Mouse (Mus musculus) heart, postnatal 36 days (tissue): ENCODE measurements around the gene Nop9. TPM values are rescaled to one million over a fixed set of nuclear protein-coding genes. Genes with fewer than 3 reads are reported as not detected.

Experiments
- DNase-seq, 2 experiments: peaks; one replicate each; pipeline ENCODE4 v3.0.0; 2021 to 2022
- intact Hi-C: fragments of 180-260 bp; cut with DNase I; formaldehyde crosslinking; loops from one replicate; pipeline ENCODE4 v1.15.1; 2025
- total RNA-seq, 2 experiments: library from RNA; stranded (reverse); gene quantifications; 2 replicates each; pipeline ENCODE4 v1.2.3; 2021

Nop9 gene
- 10 to 100 TPM in 1 of 2 experiments, 1 to 10 TPM in 1; 8.4 to 12.8 TPM for total RNA-seq

DNA sequence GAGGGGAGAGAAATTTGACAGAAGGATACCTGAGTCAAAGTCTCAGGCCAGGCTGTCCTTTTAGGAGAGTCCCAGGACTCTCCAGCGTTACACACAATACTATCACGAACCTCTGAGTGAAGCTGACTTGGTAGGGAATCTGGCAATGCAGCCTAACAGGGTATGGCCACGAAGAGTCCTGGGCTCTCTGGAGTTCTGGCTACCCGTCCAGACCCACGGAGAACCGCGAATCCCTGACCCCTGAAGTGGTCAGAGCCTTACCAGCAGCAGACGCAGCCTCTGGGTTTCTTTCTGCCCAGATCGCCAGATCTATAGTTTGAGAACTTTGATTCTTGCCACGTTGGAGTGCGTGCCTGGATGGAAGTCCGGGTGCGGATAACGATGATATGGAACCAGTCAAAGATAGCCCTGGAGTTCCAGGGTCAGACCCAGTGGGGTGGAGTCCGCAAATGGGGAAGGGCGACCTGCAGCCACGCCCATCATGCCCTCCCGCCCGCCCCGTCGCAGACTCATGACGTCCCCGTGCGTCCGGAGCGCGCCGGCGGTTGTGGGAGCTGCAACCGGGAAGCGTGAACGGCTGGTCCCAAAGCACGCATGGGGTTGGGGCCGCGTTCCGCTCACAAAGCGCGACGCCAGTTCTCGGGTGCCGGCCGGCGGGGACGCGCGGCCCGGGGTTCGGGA, at the start of gene Nop9, which contains the start of gene Dhrs1:
Nop9 (plus strand) TSS at position 514 of the 681 bp plus-strand sequence.
Dhrs1 (minus strand) TSS at position 511 of the 681 bp plus-strand sequence.
- intact Hi-C loops, result loop anchor here (5.0 kb wide), 1 partner anchor 248 kb away; no protein-coding TSS in a partner anchor
- peak; percentile 88 to 89 for DNase-seq

DNA sequence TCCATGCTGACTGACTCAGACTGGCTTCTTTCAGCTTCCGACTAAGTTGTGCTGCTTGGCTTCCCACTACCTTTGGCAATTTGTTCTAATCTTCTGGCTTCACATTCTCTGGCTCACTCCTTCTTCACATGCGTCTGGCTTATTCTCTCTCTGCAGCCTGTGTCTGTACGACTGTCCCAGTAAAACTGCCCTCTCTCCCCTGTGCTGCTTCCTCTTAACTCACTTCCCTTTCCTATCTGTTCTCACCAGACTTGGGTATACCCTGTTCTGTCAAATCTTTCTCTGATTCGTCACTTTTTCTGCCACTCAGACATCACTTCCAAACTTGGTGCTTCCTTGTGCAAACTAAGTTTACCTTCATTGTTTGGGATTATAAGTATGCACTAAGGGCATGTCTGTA, 48.3 kb upstream of the Nop9 start:
- intact Hi-C loops, result no loop called here

GRCm38 (mm10) chr14:55701131-55701530, 44.4 kb upstream of the Nop9 start:
- intact Hi-C loops, result no loop called here
- no peak for DNase-seq

More for the DNA sequence above, 48.3 kb upstream of the Nop9 start:
- no peak for DNase-seq

DNA sequence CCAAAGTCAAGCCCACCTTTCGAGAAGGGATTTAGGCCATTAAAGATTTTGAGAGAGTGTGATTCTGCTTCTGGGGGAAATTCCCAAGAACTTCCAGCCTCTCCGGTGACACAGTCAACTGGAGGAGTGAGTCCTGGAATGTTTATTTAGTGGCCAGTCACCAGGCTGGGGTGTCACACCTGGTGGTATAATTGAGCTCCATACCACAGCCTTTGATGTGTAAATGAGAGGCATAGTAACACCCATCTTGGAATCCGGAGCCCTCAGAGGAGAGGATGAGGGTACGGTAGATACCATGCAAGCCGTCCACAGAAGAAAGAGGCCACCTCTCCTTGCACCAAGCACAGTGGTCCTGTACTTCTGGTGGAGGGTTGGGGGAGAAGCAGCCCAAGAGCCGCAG, 42.7 kb upstream of the Nop9 start:
- intact Hi-C loops, result no loop called here
- no peak for DNase-seq

DNA sequence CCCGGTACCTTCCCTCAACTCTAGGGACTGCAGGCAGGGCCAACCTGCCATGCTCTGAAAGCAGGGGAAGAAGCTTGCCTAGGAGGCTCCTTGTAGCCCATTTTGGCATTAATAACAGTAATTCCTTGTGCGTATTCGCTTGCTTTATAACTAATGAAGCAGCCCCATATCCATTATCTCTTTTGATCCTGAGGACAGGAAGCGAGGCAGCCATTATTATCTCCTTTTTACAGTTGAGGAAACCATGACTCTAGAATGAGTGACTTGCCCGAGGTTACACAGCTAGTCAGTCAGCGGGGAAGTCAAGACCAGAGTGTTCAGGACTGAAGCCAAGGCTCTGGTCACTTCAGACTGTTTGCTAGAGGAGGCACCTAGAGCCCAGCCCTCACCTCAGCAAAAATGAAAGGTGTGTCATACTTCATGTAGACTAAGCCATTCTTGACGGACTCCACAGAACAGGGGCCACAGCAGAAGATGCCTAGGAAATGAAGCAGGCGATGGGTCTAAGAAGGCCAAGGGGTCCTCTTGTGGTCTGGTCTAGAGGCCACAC, 39.4 kb upstream of the Nop9 start:
- DNase-seq, result no peak
- intact Hi-C loops, result no loop called here

DNA sequence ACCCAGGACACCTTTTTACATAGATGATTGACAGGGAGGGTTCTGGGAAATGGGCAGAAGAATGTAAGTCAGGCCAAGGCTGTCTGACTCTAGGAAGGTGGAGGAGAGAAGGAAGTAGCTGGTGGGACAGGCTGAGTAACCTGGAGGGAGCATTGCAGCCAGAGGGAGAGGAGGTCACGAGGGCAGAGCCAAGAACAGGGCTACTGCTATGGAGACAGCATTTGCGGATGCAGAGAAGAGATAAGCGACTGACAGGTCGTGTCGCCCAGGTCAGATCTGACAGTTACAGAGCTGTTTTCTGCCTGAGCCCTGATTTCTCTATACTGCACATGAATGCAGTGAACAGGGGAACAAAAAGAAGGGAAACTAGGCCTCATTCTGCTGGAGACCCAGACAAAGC, 38.1 kb upstream of the Nop9 start:
- intact Hi-C loops, result no loop called here
- DNase-seq, result no peak

DNA sequence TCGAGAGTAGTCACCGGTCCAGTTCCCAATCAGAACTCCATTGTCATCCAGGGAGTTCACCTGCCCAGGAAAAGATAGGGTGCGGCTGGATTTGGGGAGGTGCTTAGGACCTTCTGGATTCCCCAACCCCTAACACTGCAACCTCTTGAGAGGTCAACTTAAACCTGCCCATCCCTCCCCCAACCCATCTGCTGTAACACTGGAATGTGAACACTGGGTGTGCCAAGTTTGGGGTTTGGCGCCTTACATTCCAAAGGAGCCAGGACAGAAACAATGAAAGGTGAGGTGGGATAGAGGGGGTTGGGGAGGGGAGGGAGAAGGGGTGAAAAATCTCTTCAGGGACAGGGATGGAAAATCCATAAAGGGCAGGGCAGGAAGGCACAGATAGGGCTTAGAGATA, 36.0 kb upstream of the Nop9 start:
- intact Hi-C loops, result no loop called here
- no peak for DNase-seq

GRCm38 (mm10) chr14:55711786-55712185, 33.7 kb upstream of the Nop9 start:
- intact Hi-C loops, result no loop called here
- no peak for DNase-seq

- intact Hi-C loops, result no loop called here
- peak in 1 of 2 experiments; percentile 43 for DNase-seq
Observed at GRCm38 (mm10) chr14:55713007-55713728, 32.3 kb upstream of the Nop9 start.

DNA sequence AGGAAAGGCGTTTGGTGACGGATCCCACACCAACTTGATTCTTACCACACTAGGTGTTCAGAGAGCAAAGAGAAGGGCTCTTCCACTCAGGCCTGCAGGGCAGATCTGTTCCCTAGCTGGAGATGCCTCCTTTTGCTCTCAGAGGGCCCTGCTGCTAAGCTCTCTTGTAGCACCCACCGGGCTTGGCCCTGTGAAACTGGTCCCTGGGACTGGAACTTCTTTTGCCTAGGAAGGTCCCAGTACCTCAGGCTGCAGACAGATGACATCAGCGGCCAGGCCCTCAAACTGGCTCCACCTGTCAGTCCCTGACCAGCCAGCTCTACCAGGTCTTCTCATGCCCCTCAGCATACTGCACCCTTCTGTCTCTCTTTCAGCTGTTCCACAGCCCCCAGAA, 31.8 kb upstream of the Nop9 start, which contains the start of gene Tgm1:
Tgm1 (minus strand) TSS at position 198 of the 394 bp plus-strand sequence.
- DNase-seq, result no peak
- intact Hi-C loops, result no loop called here

DNA sequence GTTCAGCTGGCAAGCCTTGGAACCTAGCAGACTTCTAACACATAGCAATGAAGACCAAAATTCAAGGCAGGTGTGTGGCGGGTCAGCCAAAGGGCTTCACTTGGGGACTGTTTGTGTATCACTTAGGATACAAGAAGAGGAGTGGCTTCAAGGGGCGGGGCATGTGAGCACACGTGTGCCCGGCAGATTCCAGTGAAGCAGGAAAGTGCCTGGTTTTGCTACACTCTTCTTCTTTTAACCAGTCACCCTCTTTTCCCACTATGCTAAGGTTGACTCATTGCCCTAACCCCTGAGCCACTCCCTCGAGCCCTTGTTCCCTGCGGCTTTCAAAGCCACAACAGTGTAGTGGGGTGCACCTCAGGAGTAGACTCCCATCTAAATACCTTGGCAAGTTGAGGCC, 30.6 kb upstream of the Nop9 start:
- no peak for DNase-seq
- intact Hi-C loops, result no loop called here

- DNase-seq, result no peak
- intact Hi-C loops, result no loop called here
Observed at GRCm38 (mm10) chr14:55716271-55716670, 29.2 kb upstream of the Nop9 start.

DNA sequence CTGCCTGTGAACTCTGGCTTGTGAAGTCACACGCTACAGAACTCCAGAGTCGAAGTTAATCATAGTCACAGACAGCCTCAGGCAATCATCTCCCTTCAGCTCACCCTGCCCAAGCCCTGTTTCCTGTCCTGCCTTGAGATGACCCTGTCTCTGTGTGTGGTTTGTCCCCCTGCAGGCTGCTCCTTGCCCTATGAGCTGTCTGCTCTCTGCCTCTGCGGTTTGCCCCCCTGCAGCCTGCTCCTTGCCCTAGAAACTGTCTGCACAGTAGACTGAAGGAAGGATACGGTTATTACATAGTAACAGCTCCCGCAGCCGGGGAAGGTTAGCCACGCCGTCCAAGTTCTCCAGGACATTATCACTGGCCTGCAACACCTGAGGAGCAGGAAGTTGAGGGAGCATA, 28.6 kb upstream of the Nop9 start:
- DNase-seq, result no peak
- intact Hi-C loops, result no loop called here

DNA sequence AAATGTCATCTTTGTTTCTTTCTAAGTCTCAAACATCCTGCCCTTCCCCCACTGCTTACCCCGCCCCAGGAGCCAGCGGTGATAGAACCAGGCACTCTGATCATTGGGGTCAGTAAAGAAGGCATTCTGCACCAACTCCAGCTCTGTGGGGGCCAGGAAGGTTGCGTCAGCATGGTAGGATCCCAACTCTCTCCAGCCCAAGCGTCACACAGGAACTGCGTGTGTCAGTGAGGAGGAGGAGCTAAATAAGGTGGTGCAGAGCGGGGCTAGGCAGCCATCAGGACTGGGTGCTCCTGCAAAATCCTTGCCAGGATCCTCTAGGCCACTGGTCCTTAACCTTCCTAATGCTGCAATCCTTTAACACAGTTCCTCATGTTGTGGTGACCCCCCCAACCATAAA, 25.8 kb upstream of the Nop9 start:
- no peak for DNase-seq
- intact Hi-C loops, result loop anchor here (5.0 kb wide), 1 partner anchor 82 kb away; the partner anchor contains the start of genes Gm49378 and Ipo4

DNA sequence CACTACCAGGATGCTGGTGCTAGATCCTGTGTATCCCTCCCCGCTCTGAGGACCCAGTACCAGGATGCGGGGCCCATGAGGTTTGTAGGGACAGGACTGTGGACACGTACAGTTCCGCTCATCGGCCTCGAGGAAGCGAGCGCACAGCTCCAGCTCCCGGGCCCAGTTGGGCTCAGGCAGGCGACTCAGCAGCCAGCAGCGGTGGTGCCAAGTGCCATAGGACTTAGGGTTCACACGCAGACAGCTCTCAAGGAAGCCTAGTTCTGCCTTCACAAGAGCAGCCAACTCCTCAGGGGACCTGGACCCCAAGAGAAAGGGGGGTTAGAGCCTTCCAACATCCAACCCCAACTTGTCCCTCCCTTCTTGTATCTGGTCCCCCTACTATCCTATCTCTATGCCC, 24.8 kb upstream of the Nop9 start:
- intact Hi-C loops, result loop anchor here (5.0 kb wide), 1 partner anchor 83 kb away; the partner anchor contains the start of genes Gm49378 and Ipo4

DNA sequence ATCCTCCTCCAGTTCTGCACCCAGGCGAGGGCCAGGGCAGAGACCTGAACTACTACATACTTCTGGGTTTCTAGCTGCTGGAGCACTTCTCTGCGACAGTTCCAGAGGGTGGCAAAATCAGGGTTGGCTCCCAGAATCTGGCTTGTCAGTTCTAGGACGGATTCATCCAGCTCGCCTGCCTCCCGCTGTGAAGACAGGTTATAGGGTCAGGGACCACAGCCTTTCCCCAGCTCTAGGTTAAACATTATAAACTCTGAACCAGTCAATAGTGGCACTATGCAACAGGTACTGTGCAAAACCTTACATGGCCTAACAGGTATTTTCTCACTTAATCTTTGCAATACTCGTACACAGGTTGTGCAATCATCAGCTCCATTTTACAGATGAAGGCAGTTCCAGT, 24.4 kb upstream of the Nop9 start:
- intact Hi-C loops, result loop anchor here (5.0 kb wide), 1 partner anchor 84 kb away; the partner anchor contains the start of genes Gm49378 and Ipo4
- DNase-seq, result no peak

More for the DNA sequence above, 24.8 kb upstream of the Nop9 start:
- DNase-seq, result no peak

GRCm38 (mm10) chr14:55721700-55722437, 23.6 kb upstream of the Nop9 start, which contains the start of gene Rabggta:
TSS of gene Rabggta (minus strand) at chr14:55722263.
- DNase-seq, result peak; percentile 91
- intact Hi-C loops, result loop anchor here (1.0 to 5.0 kb wide), 2 partner anchors 40 to 85 kb away; partner anchors contain the start of genes Gm49378 and Ipo4

GRCm38 (mm10) chr14:55722438-55722945, 23.0 kb upstream of the Nop9 start:
- intact Hi-C loops, result loop anchor here (1.0 to 5.0 kb wide), 2 partner anchors 40 to 85 kb away; partner anchors contain the start of genes Gm49378 and Ipo4
- no peak for DNase-seq

GRCm38 (mm10) chr14:55723433-55723832, 22.1 kb upstream of the Nop9 start:
- intact Hi-C loops, result loop anchor here (5.0 kb wide), 1 partner anchor 86 kb away; the partner anchor contains the start of genes Gm49378 and Ipo4
- DNase-seq, result no peak

DNA sequence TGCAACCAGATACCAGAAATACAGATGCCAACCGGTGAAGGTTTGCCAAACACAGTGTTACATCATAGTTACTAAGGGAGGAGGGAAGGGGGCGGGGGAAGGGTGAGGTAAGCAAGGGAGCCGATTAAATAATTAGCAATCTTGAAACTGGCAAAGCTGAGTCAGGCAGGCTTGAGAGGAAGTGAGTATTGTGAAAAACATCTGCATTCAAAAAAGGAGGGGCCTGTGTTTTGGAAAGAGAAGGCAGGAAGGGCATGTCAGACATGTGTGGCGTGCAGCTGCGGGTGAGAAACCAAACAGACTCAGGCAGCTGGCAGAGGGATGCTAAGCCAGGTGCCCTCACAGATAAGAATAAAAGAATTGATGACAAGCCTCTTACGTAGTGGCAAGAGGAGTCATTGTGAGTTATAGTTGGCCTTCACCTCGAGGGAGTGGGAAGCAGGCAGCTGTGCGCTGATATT, 21.1 kb upstream of the Nop9 start:
- intact Hi-C loops, result loop anchor here (2.0 to 5.0 kb wide), 2 partner anchors 18 to 87 kb away; partner anchors contain the start of genes Gm49378 and Ipo4
- peak; percentile 24 to 41 for DNase-seq
